Mouse (Mus musculus): ENCODE measurements around the gene Grk3.

Grk3 gene

GRCm38 (mm10) chr5:113015236-113016061 lies at the start of gene Grk3:
TSS of gene Grk3 (minus strand) at chr5:113015791.
- DNase-seq (ENCODE audit: low spot score) = peak; percentile 42

- DNase-seq (ENCODE audit: low spot score) = peak; percentile 84
Observed at GRCm38 (mm10) chr5:113054308-113054707, 38.7 kb upstream of the Grk3 start.

- no peak for DNase-seq (ENCODE audit: low spot score)
Observed at GRCm38 (mm10) chr5:113050581-113051185, 35.1 kb upstream of the Grk3 start.

GRCm38 (mm10) chr5:113049876-113050275 lies 34.3 kb upstream of the Grk3 start:
- no peak for DNase-seq (ENCODE audit: low spot score)

GRCm38 (mm10) chr5:113045511-113046273 lies 30.1 kb upstream of the Grk3 start:
- no peak for DNase-seq (ENCODE audit: low spot score)

- no peak for DNase-seq (ENCODE audit: low spot score)
Observed at GRCm38 (mm10) chr5:113043531-113043930, 27.9 kb upstream of the Grk3 start.

GRCm38 (mm10) chr5:113041567-113042071 lies 26.0 kb upstream of the Grk3 start:
- peak; percentile 19 for DNase-seq (ENCODE audit: low spot score)

GRCm38 (mm10) chr5:113040776-113041175 lies 25.2 kb upstream of the Grk3 start:
- DNase-seq (ENCODE audit: low spot score) = no peak

GRCm38 (mm10) chr5:113038601-113039000 lies 23.0 kb upstream of the Grk3 start:
- no peak for DNase-seq (ENCODE audit: low spot score)

- no peak for DNase-seq (ENCODE audit: low spot score)
Observed at GRCm38 (mm10) chr5:113035094-113036047, 19.8 kb upstream of the Grk3 start.

- no peak for DNase-seq (ENCODE audit: low spot score)
Observed at GRCm38 (mm10) chr5:113031201-113031754, 15.7 kb upstream of the Grk3 start.

- no peak for DNase-seq (ENCODE audit: low spot score)
Observed at GRCm38 (mm10) chr5:113030082-113030481, 14.5 kb upstream of the Grk3 start.

- DNase-seq (ENCODE audit: low spot score) = no peak
Observed at GRCm38 (mm10) chr5:113026706-113027105, 11.1 kb upstream of the Grk3 start.

- peak; percentile 35 for DNase-seq (ENCODE audit: low spot score)
Observed at GRCm38 (mm10) chr5:113024154-113024764, 8.7 kb upstream of the Grk3 start.

- no peak for DNase-seq (ENCODE audit: low spot score)
Observed at GRCm38 (mm10) chr5:113018190-113018589, 2.6 kb upstream of the Grk3 start.

GRCm38 (mm10) chr5:113017004-113017403 lies 1.4 kb upstream of the Grk3 start:
- no peak for DNase-seq (ENCODE audit: low spot score)

- DNase-seq (ENCODE audit: low spot score) = peak; percentile 17
Observed at GRCm38 (mm10) chr5:113014808-113015235, 769 bp downstream of the Grk3 start.

GRCm38 (mm10) chr5:113014111-113014807 lies 1.3 kb downstream of the Grk3 start:
- no peak for DNase-seq (ENCODE audit: low spot score)

GRCm38 (mm10) chr5:113011926-113012325 lies 3.7 kb downstream of the Grk3 start:
- no peak for DNase-seq (ENCODE audit: low spot score)
